Mouse (Mus musculus): ENCODE measurements around the gene Gm9887. TPM values are rescaled to one million over a fixed set of nuclear protein-coding genes. Genes with fewer than 3 reads are reported as not detected.
A peak's percentile ranks its signal among the peaks of the same experiment; 100 is the strongest.
"Not testable (repeated sequence)": the region's sequence is repeated elsewhere in the genome, so short reads cannot be mapped to it uniquely, and the experiment has no call there.

Gene Gm9887
- polyA plus RNA-seq, 1 experiment = 0.61 TPM

DNA sequence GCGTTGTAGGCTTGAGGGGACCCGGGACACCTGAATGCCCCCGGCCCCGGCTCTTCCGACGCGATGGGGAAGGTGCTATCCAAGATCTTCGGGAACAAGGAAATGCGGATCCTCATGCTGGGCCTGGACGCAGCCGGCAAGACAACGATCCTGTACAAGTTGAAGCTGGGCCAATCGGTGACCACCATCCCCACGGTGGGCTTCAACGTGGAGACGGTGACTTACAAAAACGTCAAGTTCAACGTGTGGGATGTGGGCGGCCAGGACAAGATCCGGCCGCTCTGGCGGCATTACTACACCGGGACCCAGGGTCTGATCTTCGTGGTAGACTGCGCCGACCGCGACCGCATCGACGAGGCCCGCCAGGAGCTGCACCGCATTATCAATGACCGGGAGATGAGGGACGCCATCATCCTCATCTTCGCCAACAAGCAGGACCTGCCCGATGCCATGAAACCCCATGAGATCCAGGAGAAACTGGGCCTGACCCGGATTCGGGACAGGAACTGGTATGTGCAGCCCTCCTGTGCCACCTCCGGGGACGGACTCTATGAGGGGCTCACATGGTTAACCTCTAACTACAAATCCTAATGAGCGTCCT is 573 bp upstream of the Gm9887 start:
- WGBS = under 1% methylated on average over 42 of the region's 42 CpGs
- Histone ChIP-seq H3K4me1 (ENCODE audit: control insufficient read depth, insufficient read depth, low read length) (no peaks in the 10 kb centered on the region; the same call in 1 of the 2 replicates), H3K4me3 (replicated peaks; ENCODE audit: insufficient read depth, low read depth, low read length) (peak overlapping the region; percentile 83), H3K27ac (ENCODE audit: insufficient read depth, low read length) (peak overlapping the region; percentile 62; the same call in 1 of the 2 replicates), H3K27me3 (ENCODE audit: control insufficient read depth, insufficient read depth, low read length) (no peaks in the 10 kb centered on the region)
- no peak for TF ChIP-seq CTCF (IDR thresholded peaks at IDR 0.05; ENCODE audit: borderline replicate concordance, insufficient read depth, low read depth, low read length)
- TF ChIP-seq POLR2A (IDR thresholded peaks at IDR 0.05; ENCODE audit: borderline replicate concordance, insufficient read depth, low read length) = no peak
- DNase-seq = peak in 1 of 2 experiments; percentile 55

DNA sequence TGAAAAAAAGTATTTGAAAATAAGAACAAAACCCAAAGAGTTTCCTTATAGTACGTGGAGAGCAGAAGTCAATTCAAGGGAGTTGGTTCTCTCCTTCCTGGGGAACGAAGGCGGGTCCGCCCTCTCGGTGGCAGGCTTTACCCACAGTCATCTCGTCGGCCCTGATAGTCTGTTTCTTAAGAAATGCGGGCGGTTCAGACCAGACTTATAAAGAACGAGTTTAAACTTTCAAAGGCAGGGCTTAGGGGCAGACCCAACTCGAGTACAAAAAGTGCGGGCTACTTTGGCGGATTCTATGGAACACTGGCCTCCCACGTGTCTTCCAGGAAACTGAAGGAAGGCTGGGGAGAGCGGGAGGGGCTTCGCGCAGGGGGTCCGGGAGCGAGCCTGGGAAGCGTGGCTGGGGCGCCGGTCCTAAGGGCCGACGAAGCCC is 821 bp downstream of the Gm9887 start:
- peak overlapping the region; percentile 81 for H3K27ac ChIP-seq (ENCODE audit: insufficient read depth, low read length)
- under 1% methylated on average over 24 of the region's 24 CpGs for WGBS
- no peak for TF ChIP-seq POLR2A (IDR thresholded peaks at IDR 0.05; ENCODE audit: borderline replicate concordance, insufficient read depth, low read length)
- peak; percentile 62 for TF ChIP-seq CTCF (IDR thresholded peaks at IDR 0.05; ENCODE audit: borderline replicate concordance, insufficient read depth, low read depth, low read length)
- H3K27me3 ChIP-seq (ENCODE audit: control insufficient read depth, insufficient read depth, low read length) = no peaks in the 10 kb centered on the region
- no peak for DNase-seq
- peak overlapping the region; percentile 76 for H3K4me3 ChIP-seq (replicated peaks; ENCODE audit: insufficient read depth, low read depth, low read length)
- no peaks in the 10 kb centered on the region; the same call in 1 of the 2 replicates for H3K4me1 ChIP-seq (ENCODE audit: control insufficient read depth, insufficient read depth, low read length)

- 11% methylated on average over 7 of the region's 7 CpGs for WGBS
- H3K27ac ChIP-seq (ENCODE audit: insufficient read depth, low read length) = 0 out of 2 replicates have a peak overlapping the region, but pooled peaks have one; percentile 81
Measured at GRCm38 (mm10) chr12:69370936-69371335, 1.3 kb downstream of the Gm9887 start.

DNA sequence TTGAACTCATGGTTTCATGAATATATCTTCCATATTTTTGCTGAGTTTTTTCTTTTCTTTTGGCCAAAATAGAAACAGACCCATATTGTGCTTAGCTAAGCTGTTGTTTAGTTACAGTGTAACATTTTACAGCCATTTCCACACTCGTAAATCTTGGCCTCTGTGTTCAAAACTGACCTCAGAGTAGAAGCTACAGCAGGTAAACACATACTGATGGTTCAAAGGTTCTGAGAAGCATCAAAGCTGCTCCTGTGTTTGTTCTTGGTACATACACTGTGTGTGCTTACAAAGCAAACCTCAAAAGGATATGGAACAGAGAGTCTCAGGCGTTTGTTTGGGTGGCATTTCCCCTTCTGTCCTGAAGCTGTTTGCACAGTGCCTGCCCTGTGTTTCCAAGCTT is 4.7 kb downstream of the Gm9887 start:
- Histone ChIP-seq H3K4me1 (ENCODE audit: control insufficient read depth, insufficient read depth, low read length) (no peaks in the 10 kb centered on the region), H3K27me3 (ENCODE audit: control insufficient read depth, insufficient read depth, low read length) (no peaks in the 10 kb centered on the region), H3K4me3 (replicated peaks; ENCODE audit: insufficient read depth, low read depth, low read length) (no peak overlapping the region), H3K27ac (ENCODE audit: insufficient read depth, low read length) (no peak overlapping the region)
- no peak for DNase-seq
- 76% methylated on average over 2 of the region's 2 CpGs for WGBS
- TF ChIP-seq POLR2A (IDR thresholded peaks at IDR 0.05; ENCODE audit: borderline replicate concordance, insufficient read depth, low read length) (no peak), CTCF (IDR thresholded peaks at IDR 0.05; ENCODE audit: borderline replicate concordance, insufficient read depth, low read depth, low read length) (no peak)

More at GRCm38 (mm10) chr12:69370936-69371335, 1.3 kb downstream of the Gm9887 start:
- H3K27me3 ChIP-seq (ENCODE audit: control insufficient read depth, insufficient read depth, low read length) = no peaks in the 10 kb centered on the region
- peak overlapping the region; percentile 76 for H3K4me3 ChIP-seq (replicated peaks; ENCODE audit: insufficient read depth, low read depth, low read length)
- no peak for DNase-seq
- TF ChIP-seq CTCF (IDR thresholded peaks at IDR 0.05; ENCODE audit: borderline replicate concordance, insufficient read depth, low read depth, low read length) (no peak), POLR2A (IDR thresholded peaks at IDR 0.05; ENCODE audit: borderline replicate concordance, insufficient read depth, low read length) (no peak)
- H3K4me1 ChIP-seq (ENCODE audit: control insufficient read depth, insufficient read depth, low read length) = no peaks in the 10 kb centered on the region; the same call in 1 of the 2 replicates

DNA sequence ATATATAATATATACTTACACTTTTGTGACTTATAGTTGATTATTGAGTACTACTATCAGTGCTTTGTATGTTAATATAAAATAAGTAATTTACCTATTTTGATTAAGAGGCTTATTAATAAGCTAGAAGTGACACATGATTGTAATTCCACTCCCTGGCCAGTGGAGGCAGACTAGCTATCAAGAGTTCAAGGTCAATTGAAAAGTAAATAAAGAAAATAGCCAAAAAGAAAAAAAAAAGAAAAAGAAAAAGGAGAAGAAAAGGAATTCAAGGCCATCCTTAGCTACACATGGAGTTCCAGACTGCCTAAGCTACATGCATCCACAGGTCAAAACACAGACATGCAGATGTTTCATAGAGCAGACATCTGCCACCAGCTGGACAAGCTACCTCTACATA is 5.8 kb downstream of the Gm9887 start:
- no peak for DNase-seq
- no peak for TF ChIP-seq CTCF (IDR thresholded peaks at IDR 0.05; ENCODE audit: borderline replicate concordance, insufficient read depth, low read depth, low read length)
- TF ChIP-seq POLR2A (IDR thresholded peaks at IDR 0.05; ENCODE audit: borderline replicate concordance, insufficient read depth, low read length) = no peak
- Histone ChIP-seq H3K27me3 (ENCODE audit: control insufficient read depth, insufficient read depth, low read length) (no peaks in the 10 kb centered on the region), H3K4me1 (ENCODE audit: control insufficient read depth, insufficient read depth, low read length) (peaks cover 4% of the 10 kb centered on the region; the same call in 1 of the 2 replicates), H3K27ac (ENCODE audit: insufficient read depth, low read length) (no peak overlapping the region), H3K4me3 (replicated peaks; ENCODE audit: insufficient read depth, low read depth, low read length) (no peak overlapping the region)

- DNase-seq = no peak
- Histone ChIP-seq H3K4me1 (ENCODE audit: control insufficient read depth, insufficient read depth, low read length) (peaks cover 4% of the 10 kb centered on the region; the same call in 1 of the 2 replicates), H3K27me3 (ENCODE audit: control insufficient read depth, insufficient read depth, low read length) (no peaks in the 10 kb centered on the region), H3K27ac (ENCODE audit: insufficient read depth, low read length) (no peak overlapping the region), H3K4me3 (replicated peaks; ENCODE audit: insufficient read depth, low read depth, low read length) (no peak overlapping the region)
- WGBS = 84% methylated on average over 7 of the region's 7 CpGs
- TF ChIP-seq CTCF (IDR thresholded peaks at IDR 0.05; ENCODE audit: borderline replicate concordance, insufficient read depth, low read depth, low read length) = no peak
- no peak for TF ChIP-seq POLR2A (IDR thresholded peaks at IDR 0.05; ENCODE audit: borderline replicate concordance, insufficient read depth, low read length)
Measured at GRCm38 (mm10) chr12:69365757-69366156, 6.5 kb downstream of the Gm9887 start.

DNA sequence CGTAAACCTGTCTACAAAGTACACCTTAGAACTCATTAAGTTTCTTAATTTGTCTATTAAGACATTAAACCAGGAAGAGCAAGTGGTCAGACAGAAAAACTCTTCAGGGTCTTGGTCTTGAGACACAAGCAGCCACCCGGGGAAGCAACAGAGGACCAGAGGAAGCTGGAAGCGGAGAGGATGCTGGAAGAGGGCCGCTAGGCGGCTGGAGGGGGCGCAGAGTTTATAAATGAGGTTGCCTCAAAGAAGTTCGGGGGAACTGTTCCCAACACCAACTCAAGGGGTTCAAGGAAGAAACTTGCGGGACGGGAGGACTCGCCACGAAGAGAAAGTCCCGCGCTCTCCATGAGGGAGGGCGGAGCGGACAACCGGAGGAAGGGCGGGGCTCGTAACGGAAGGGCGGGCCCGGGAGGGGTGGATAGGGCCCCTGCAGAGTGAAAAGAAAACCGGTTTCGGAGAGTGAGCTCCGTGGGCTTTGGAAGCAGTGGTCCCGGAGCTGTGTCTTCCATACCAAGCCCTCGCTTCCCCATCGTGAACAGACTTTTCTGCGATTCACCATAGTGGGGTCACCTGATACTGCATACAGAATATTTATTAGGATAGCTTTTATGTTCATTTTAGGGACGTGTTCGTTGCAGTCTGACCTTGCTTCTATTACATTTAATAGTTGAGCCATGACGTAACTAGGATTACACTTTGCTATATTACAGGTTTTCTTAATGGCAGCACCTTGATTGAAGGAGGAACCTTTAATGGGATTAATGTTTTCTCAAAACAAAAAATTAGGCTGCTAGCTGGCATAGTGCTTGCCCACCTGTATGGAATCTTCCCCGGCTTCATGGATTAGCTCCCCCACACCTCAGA is 8.1 kb downstream of the Gm9887 start:
- peaks cover 4% of the 10 kb centered on the region; the same call in 1 of the 2 replicates for H3K4me1 ChIP-seq (ENCODE audit: control insufficient read depth, insufficient read depth, low read length)
- H3K27ac ChIP-seq (ENCODE audit: insufficient read depth, low read length) = no peak overlapping the region; the same call in 1 of the 2 replicates
- DNase-seq = peak; percentile 79 to 80
- no peaks in the 10 kb centered on the region for H3K27me3 ChIP-seq (ENCODE audit: control insufficient read depth, insufficient read depth, low read length)
- WGBS = 2% methylated on average over 32 of the region's 32 CpGs
- peak overlapping the region; percentile 95 for H3K4me3 ChIP-seq (replicated peaks; ENCODE audit: insufficient read depth, low read depth, low read length)
- no peak for TF ChIP-seq CTCF (IDR thresholded peaks at IDR 0.05; ENCODE audit: borderline replicate concordance, insufficient read depth, low read depth, low read length)
- peak; percentile 61; the same call in 1 of the 2 replicates for TF ChIP-seq POLR2A (IDR thresholded peaks at IDR 0.05; ENCODE audit: borderline replicate concordance, insufficient read depth, low read length)

DNA sequence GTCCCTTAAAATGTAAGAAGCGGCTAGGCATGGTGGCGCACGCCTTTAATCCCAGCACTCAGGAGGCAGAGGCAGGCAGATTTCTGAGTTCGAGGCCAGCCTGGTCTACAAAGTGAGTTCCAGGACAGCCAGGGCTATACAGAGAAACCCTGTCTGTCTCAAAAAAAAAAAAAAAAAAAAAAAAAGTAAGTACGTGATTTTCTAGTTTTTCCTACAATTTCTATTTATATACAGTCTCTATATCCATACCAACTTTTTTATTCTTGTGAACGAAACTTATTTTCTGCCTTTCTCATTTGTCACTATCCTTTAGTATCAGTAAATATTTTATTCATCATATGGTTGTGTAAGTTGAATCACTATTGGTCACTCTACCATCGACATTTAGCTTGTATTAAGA is 9.1 kb downstream of the Gm9887 start:
- H3K4me1 ChIP-seq (ENCODE audit: control insufficient read depth, insufficient read depth, low read length); H3K27me3 ChIP-seq (ENCODE audit: control insufficient read depth, insufficient read depth, low read length); H3K4me3 ChIP-seq (replicated peaks; ENCODE audit: insufficient read depth, low read depth, low read length); H3K27ac ChIP-seq (ENCODE audit: insufficient read depth, low read length); DNase-seq: not testable (repeated sequence)
- 96% methylated on average over 7 of the region's 7 CpGs for WGBS

Measured in cerebellum, adult 2 months (tissue).